Mouse (Mus musculus): ENCODE data around the gene Hes7. TPM values are rescaled to one million over a fixed set of nuclear protein-coding genes. Genes with fewer than 3 reads are reported as not detected.

The Hes7 gene
- polyA plus RNA-seq, 1 experiment from 2014 or later, result 0.61 TPM

- Histone ChIP-seq H3K4me3 (peak overlapping the region; percentile 56), H3K4me2 (peak overlapping the region; percentile 82), H3K27ac (replicated peaks) (peak overlapping the region; percentile 68), H3K9ac (peak overlapping the region; percentile 71), H3K9me3 (no peaks in the 10 kb centered on the region), H3K27me3 (peaks cover 27% of the 10 kb centered on the region), H3K4me1 (replicated peaks) (peaks cover 32% of the 10 kb centered on the region), H3K36me3 (no peaks in the 10 kb centered on the region)
- WGBS, result under 1% methylated on average over 24 of the region's 24 CpGs
- peak; percentile 41 for ATAC-seq (ENCODE audit: low read depth)
Measured at GRCm38 (mm10) chr11:69125041-69125851, 5.0 kb downstream of the Hes7 start.

DNA sequence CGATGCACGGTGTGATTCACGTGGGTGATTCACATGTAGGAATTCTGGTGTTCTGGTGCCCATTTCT lies 5.5 kb downstream of the Hes7 start, which contains the start of gene Aloxe3:
TSS of gene Aloxe3 (plus strand) at position 45 of the 67 bp plus-strand sequence.
- Histone ChIP-seq H3K27ac (replicated peaks) (peak within 1 kb of the TSS; percentile 68), H3K27me3 (peaks cover 22% of the 10 kb centered on the region), H3K4me2 (peak within 1 kb of the TSS; percentile 82), H3K4me3 (peak within 1 kb of the TSS; percentile 56), H3K36me3 (no peaks in the 10 kb centered on the region), H3K4me1 (replicated peaks) (peaks cover 29% of the 10 kb centered on the region), H3K9ac (peak within 1 kb of the TSS; percentile 71), H3K9me3 (no peaks in the 10 kb centered on the region)
- WGBS, result 7% methylated on average over 3 of the region's 3 CpGs
- ATAC-seq (ENCODE audit: low read depth), result no peak

DNA sequence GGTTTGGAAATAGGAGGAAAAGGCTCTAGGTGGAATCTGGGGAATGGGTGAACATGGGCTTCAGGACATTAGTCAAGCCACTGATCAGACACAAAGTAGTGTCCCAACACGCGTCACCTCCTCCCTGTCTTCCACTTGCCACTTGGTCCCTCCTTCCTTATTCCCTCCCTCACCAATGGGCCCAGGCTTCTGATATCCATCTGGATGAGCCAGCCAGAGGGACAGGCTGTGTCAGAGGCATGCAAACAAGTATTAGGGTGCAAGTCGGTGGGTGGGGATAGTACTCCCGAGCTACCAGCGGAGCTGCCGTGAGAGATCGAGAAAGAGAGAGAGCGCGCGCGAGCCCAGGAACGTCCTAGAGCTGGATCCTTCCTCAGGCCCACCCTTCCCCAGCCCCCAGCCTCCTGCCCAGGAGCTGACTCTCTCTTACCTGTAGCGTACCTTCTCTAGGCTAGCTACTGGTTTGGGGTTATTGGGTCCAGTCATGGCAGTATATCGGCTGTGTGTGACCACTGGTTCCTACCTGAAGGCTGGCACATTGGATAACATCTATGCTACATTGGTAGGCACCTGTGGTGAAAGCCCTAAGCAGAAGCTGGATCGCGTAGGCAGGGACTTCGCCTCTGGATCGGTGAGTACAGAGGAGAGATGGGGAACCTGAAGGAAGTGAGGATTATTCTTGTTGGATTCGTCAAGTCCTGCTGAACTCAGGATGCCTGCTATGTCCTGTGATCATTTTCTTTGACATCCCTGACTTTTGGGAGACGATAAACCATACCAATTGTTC lies 5.9 kb downstream of the Hes7 start:
- WGBS, result 12% methylated on average over 20 of the region's 20 CpGs
- Histone ChIP-seq H3K27ac (replicated peaks) (peak overlapping the region; percentile 68), H3K36me3 (no peaks in the 10 kb centered on the region), H3K27me3 (peaks cover 18% of the 10 kb centered on the region), H3K4me3 (peak overlapping the region; percentile 56), H3K4me1 (replicated peaks) (peaks cover 24% of the 10 kb centered on the region), H3K9me3 (no peaks in the 10 kb centered on the region), H3K9ac (peak overlapping the region; percentile 71), H3K4me2 (peak overlapping the region; percentile 82)
- no peak for ATAC-seq (ENCODE audit: low read depth)

DNA sequence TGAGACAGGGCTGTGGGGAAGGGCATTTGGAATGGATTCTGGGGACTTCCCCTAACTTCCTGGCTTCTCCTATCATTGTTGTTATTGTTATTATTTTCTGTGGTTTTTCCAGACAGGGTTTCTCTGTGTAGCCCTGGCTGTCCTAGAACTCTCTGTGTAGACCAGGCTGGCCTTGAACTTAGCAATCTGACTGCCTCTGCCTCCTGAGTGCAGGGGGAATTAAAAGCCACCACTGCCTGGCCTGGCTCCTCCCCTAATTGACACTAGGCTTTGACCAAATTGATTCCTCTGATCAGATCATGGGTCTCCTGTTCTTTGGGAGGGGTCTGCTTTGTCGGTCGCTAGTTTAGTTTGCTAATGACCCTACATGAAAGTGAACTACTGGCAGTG lies 6.5 kb downstream of the Hes7 start:
- H3K36me3 ChIP-seq, result no peaks in the 10 kb centered on the region
- H3K4me1 ChIP-seq (replicated peaks), result peaks cover 18% of the 10 kb centered on the region
- peak overlapping the region; percentile 82 for H3K4me2 ChIP-seq
- H3K4me3 ChIP-seq, result peak overlapping the region; percentile 56; the same call in 1 of the 2 replicates
- ATAC-seq (ENCODE audit: low read depth), result no peak
- H3K9me3 ChIP-seq, result no peaks in the 10 kb centered on the region
- 40% methylated on average over 2 of the region's 2 CpGs for WGBS
- H3K27ac ChIP-seq (replicated peaks), result no peak overlapping the region
- H3K27me3 ChIP-seq, result peaks cover 15% of the 10 kb centered on the region
- H3K9ac ChIP-seq, result no peak overlapping the region; the same call in 1 of the 2 replicates

DNA sequence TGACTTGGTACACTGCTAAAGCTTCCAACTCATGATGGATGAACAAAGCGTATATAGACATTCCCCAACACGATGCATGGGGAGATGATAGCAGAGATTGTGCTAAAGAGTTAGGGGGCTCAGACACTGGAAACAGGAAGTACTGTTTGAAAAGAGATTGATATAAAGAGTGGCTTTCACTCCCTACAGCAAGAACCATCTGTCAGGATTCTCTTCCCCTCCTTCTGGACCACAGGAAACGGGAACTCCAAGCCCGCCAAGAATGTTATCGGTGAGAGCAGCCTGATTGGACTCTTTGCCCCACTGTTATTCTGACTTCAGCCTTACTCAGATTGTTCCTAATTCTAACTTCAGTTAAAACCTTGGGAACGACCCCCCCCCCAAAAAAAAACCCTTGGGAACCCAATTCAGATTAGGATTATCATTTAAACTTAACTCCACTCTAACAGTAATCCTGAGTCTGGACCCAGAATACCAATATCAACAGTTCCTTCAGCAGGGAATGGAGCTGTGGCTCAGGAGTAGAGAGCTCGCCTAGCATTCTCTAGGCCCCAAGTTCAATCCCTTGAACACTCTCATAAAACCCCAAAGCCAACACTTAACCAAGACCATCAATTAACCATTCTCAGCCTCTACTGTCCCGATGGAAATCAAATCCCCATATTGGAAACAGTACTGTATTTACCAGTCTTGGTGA lies 8.4 kb downstream of the Hes7 start:
- no peak overlapping the region for H3K27ac ChIP-seq (replicated peaks)
- peaks cover 17% of the 10 kb centered on the region for H3K4me1 ChIP-seq (replicated peaks)
- no peak for ATAC-seq (ENCODE audit: low read depth)
- H3K9me3 ChIP-seq, result no peaks in the 10 kb centered on the region
- peaks cover 29% of the 10 kb centered on the region for H3K27me3 ChIP-seq
- H3K9ac ChIP-seq, result no peak overlapping the region
- H3K4me3 ChIP-seq, result no peak overlapping the region
- no peaks in the 10 kb centered on the region for H3K36me3 ChIP-seq
- 78% methylated on average over 8 of the region's 8 CpGs for WGBS
- H3K4me2 ChIP-seq, result no peak overlapping the region

DNA sequence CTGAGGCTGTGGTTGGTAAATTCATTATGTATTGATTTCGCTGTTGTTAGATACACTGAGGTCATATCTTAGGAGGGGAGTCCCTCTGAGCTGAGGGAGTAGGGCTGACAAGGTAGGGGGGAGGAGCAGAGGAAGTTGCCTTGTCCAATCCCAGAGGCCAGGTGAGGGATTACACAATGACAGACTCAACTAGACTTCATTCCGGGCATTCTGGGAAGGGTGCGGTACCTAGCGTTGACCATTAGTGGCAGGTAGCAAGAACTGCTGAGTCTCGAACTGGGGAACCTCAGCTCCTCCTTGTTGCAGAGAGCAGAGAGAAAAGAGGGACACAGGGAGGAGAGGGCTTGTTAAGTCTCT lies 13.3 kb downstream of the Hes7 start:
- peak overlapping the region; percentile 72 for H3K4me2 ChIP-seq
- H3K4me1 ChIP-seq (replicated peaks), result peaks cover 14% of the 10 kb centered on the region; the same call in 1 of the 2 replicates
- H3K27ac ChIP-seq (replicated peaks), result no peak overlapping the region
- H3K9ac ChIP-seq, result peak overlapping the region; percentile 61; the same call in 1 of the 2 replicates
- no peak for ATAC-seq (ENCODE audit: low read depth)
- H3K27me3 ChIP-seq, result peaks cover 24% of the 10 kb centered on the region
- no peaks in the 10 kb centered on the region for H3K9me3 ChIP-seq
- H3K36me3 ChIP-seq, result no peaks in the 10 kb centered on the region
- 16% methylated on average over 5 of the region's 5 CpGs for WGBS
- H3K4me3 ChIP-seq, result peak overlapping the region; percentile 44

GRCm38 (mm10) chr11:69133923-69134621 lies 13.9 kb downstream of the Hes7 start:
- Histone ChIP-seq H3K4me2 (peak overlapping the region; percentile 72), H3K27me3 (peaks cover 24% of the 10 kb centered on the region), H3K36me3 (no peaks in the 10 kb centered on the region), H3K4me3 (peak overlapping the region; percentile 44), H3K9me3 (no peaks in the 10 kb centered on the region), H3K4me1 (replicated peaks) (peaks cover 14% of the 10 kb centered on the region; the same call in 1 of the 2 replicates), H3K27ac (replicated peaks) (no peak overlapping the region; the same call in 1 of the 2 replicates), H3K9ac (peak overlapping the region; percentile 61)
- WGBS, result 3% methylated on average over 34 of the region's 34 CpGs
- ATAC-seq (ENCODE audit: low read depth), result peak; percentile 70

DNA sequence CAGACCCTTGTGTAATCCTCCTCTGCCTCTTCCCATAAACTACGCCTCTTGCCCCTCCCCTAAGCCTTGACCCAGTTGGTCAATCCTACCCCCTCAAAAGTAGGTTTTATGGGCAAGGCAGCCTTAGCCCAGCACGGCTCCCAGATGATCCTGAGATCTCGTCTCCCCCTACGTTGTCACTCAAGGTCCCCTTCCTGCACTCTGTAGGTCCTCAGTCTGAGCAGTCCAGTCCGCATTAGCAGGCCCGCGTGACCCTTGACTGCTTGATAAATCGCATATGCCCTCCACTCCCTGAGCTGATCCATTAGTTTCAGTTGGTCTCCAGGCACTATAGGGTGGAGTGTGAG lies 14.4 kb downstream of the Hes7 start:
- no peaks in the 10 kb centered on the region for H3K36me3 ChIP-seq
- H3K4me1 ChIP-seq (replicated peaks), result peaks cover 14% of the 10 kb centered on the region; the same call in 1 of the 2 replicates
- H3K27me3 ChIP-seq, result peaks cover 24% of the 10 kb centered on the region
- H3K9me3 ChIP-seq, result no peaks in the 10 kb centered on the region
- H3K4me2 ChIP-seq, result peak overlapping the region; percentile 72
- WGBS, result 29% methylated on average over 8 of the region's 8 CpGs
- peak overlapping the region; percentile 61 for H3K9ac ChIP-seq
- no peak overlapping the region for H3K27ac ChIP-seq (replicated peaks)
- H3K4me3 ChIP-seq, result peak overlapping the region; percentile 44
- ATAC-seq (ENCODE audit: low read depth), result peak; percentile 41

DNA sequence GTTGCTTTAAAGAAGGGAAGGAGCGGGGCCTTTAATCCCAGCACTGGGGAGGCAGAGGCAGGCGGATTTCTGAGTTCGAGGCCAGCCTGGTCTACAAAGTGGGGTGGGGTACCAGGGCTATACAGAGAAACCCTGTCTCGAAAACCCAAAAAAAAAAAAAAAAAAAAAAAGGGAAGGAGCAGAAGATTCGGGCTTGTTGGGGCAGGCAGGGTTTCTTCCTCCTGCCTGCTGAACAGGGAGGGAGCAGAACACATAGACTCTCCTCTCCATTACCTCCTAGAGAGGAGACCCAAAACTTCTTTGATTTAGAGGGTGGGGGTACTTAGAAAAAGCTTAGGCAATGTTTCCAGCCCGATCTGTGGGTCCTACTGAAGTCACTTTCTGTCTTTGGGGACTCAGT lies 15.2 kb downstream of the Hes7 start:
- H3K4me2 ChIP-seq, result no peak overlapping the region
- H3K27ac ChIP-seq (replicated peaks), result no peak overlapping the region
- H3K4me3 ChIP-seq, result no peak overlapping the region
- WGBS, result 87% methylated on average over 6 of the region's 6 CpGs
- no peaks in the 10 kb centered on the region for H3K36me3 ChIP-seq
- no peak for ATAC-seq (ENCODE audit: low read depth)
- H3K9ac ChIP-seq, result no peak overlapping the region
- H3K9me3 ChIP-seq, result no peaks in the 10 kb centered on the region
- H3K27me3 ChIP-seq, result peaks cover 19% of the 10 kb centered on the region
- peaks cover 14% of the 10 kb centered on the region; the same call in 1 of the 2 replicates for H3K4me1 ChIP-seq (replicated peaks)

- WGBS, result 73% methylated on average over 7 of the region's 7 CpGs
- Histone ChIP-seq H3K4me3 (no peak overlapping the region), H3K4me1 (replicated peaks) (peaks cover 5% of the 10 kb centered on the region; the same call in 1 of the 2 replicates), H3K4me2 (no peak overlapping the region), H3K9ac (no peak overlapping the region), H3K9me3 (no peaks in the 10 kb centered on the region), H3K27ac (replicated peaks) (no peak overlapping the region), H3K36me3 (no peaks in the 10 kb centered on the region), H3K27me3 (peaks cover 14% of the 10 kb centered on the region)
- ATAC-seq (ENCODE audit: low read depth), result no peak
Measured at GRCm38 (mm10) chr11:69147546-69147945, 27.3 kb downstream of the Hes7 start.

DNA sequence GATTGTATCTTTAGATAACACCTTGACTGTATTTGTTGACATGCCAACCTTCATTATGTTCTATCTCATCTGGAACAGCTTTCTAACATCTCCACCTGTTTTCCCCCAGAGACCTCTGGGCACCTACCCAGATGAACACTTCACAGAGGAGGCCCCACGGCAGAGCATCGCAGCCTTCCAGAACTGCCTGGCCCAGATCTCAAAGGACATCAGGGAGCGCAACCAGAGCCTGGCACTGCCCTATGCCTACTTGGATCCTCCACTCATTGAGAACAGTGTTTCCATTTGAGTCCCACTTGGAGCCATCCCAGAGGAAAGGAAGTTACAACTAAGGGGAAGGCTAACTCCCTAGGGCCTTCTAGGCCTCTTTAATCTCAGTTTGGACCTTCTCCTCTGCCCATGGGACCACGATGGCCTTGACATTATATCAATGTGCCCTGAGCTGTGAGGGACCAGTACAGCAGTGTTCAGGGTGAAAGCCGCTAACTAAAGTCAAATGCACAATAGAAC lies 28.3 kb downstream of the Hes7 start:
- no peak overlapping the region for H3K27ac ChIP-seq (replicated peaks)
- H3K36me3 ChIP-seq, result no peaks in the 10 kb centered on the region
- H3K4me2 ChIP-seq, result no peak overlapping the region
- H3K4me1 ChIP-seq (replicated peaks), result peaks cover 5% of the 10 kb centered on the region; the same call in 1 of the 2 replicates
- no peak overlapping the region for H3K9ac ChIP-seq
- ATAC-seq (ENCODE audit: low read depth), result no peak
- no peak overlapping the region for H3K4me3 ChIP-seq
- 91% methylated on average over 5 of the region's 5 CpGs for WGBS
- peaks cover 16% of the 10 kb centered on the region for H3K27me3 ChIP-seq
- no peaks in the 10 kb centered on the region for H3K9me3 ChIP-seq

Data from neural tube, embryonic 13.5 days (tissue).